Mouse (Mus musculus): Measurements from ENCODE around the gene Zfp944. TPM values are rescaled to one million over a fixed set of nuclear protein-coding genes. Genes with fewer than 3 reads are reported as not detected.
"Not testable (repeated sequence)": the region's sequence is repeated elsewhere in the genome, so short reads cannot be mapped to it uniquely, and the experiment has no call there.

Zfp944 gene
- polyA plus RNA-seq, 1 experiment from 2014 or later = 9.1 TPM

GRCm38 (mm10) chr17:22314730-22315226 lies 46.4 kb downstream of the Zfp944 start, which contains the start of gene CT030661.1:
Gene CT030661.1 (minus strand): TSS chr17:22314837.
- not testable (repeated sequence) for H3K4me1 ChIP-seq (ENCODE audit: insufficient read depth, low read depth, low read length); H3K36me3 ChIP-seq (ENCODE audit: insufficient read depth, low read length); H3K9me3 ChIP-seq (ENCODE audit: low read length); H3K27me3 ChIP-seq (replicated peaks; ENCODE audit: insufficient read depth, low read length)
- H3K4me3 ChIP-seq (ENCODE audit: low read depth, low read length) = peak within 1 kb of the TSS; percentile 61
- H3K9ac ChIP-seq (replicated peaks; ENCODE audit: low read depth) = peak within 1 kb of the TSS; percentile 82
- WGBS = under 1% methylated on average over 20 of the region's 20 CpGs
- DNase-seq (ENCODE audit: low spot score) = peak; percentile 97
- H3K4me2 ChIP-seq (replicated peaks; ENCODE audit: low read depth, low read length) = peak within 1 kb of the TSS; percentile 45
- H3K27ac ChIP-seq (ENCODE audit: low read length) = peak within 1 kb of the TSS; percentile 77
- TF ChIP-seq CTCF (IDR thresholded peaks at IDR 0.05) = peak; percentile 40
- 0 out of 2 replicates have a peak, but pooled peaks have one; percentile 21 for TF ChIP-seq EP300 (IDR thresholded peaks at IDR 0.05)
- ATAC-seq = peak; percentile 100

DNA sequence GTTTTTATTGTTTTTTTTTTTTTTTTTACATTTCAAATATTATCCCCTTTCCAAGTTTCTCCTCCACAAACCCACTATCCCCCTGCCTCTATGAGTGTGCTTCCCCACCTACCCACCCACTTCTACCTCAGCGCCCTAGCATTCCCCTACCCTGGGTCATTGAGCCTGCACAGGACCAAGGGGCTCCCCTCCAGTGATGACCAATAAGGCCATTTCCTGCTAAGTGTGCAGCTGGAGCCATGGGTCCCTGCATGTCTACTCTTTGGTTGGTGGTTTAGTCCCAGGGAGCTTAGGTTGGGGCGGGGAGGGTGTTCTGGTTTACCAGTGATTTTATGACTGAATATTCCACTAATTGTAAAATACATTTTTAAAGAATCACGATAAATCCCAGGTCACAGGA lies 47.0 kb downstream of the Zfp944 start:
- Histone ChIP-seq H3K27ac (ENCODE audit: low read length) (peak overlapping the region; percentile 77; the same call in 1 of the 2 replicates), H3K4me2 (replicated peaks; ENCODE audit: low read depth, low read length) (peak overlapping the region; percentile 42), H3K4me3 (ENCODE audit: low read depth, low read length) (peak overlapping the region; percentile 61), H3K9ac (replicated peaks; ENCODE audit: low read depth) (peak overlapping the region; percentile 82)
- not testable (repeated sequence) for H3K36me3 ChIP-seq (ENCODE audit: insufficient read depth, low read length); H3K9me3 ChIP-seq (ENCODE audit: low read length); H3K27me3 ChIP-seq (replicated peaks; ENCODE audit: insufficient read depth, low read length); H3K4me1 ChIP-seq (ENCODE audit: insufficient read depth, low read depth, low read length); DNase-seq (ENCODE audit: low spot score)
- 4% methylated on average over 3 of the region's 3 CpGs for WGBS
- peak; percentile 69 for ATAC-seq

Other genes starting within 250 kb of the Zfp944 start
- 1.6 and 1.9 TPM in 2 replicates for gene Zfp947, start 195.2 kb downstream of the Zfp944 start, polyA plus RNA-seq (2015; fragmentation: Nextera tagmentation; extraction: Ambion mirVana)
- 2.8 and 3.0 TPM in 2 replicates for gene Zfp994, start 135.8 kb downstream of the Zfp944 start, polyA plus RNA-seq (2015; fragmentation: Nextera tagmentation; extraction: Ambion mirVana)
- 9.5 and 10.5 TPM in 2 replicates for gene CT030661.1, start 46.6 kb downstream of the Zfp944 start, polyA plus RNA-seq (2015; fragmentation: Nextera tagmentation; extraction: Ambion mirVana)
- 7.4 and 8.5 TPM in 2 replicates for gene Zfp758, start 53 bp upstream of the Zfp944 start, polyA plus RNA-seq (2015; fragmentation: Nextera tagmentation; extraction: Ambion mirVana)
- 5.7 and 5.9 TPM in 2 replicates for gene Zfp946, start 62.8 kb upstream of the Zfp944 start, polyA plus RNA-seq (2015; fragmentation: Nextera tagmentation; extraction: Ambion mirVana)
- gene Vmn2r111, start 212.1 kb upstream of the Zfp944 start, polyA plus RNA-seq (2015; fragmentation: Nextera tagmentation; extraction: Ambion mirVana) = not detected in 2 replicates
- gene Vmn2r112, start 239.6 kb upstream of the Zfp944 start, polyA plus RNA-seq (2015; fragmentation: Nextera tagmentation; extraction: Ambion mirVana) = not detected in 2 replicates

All from lung, postnatal 0 days (tissue).